Mouse (Mus musculus) brain, embryonic 18.5 days (tissue): Measurements from ENCODE around the gene Kcnk4.

Experiments used
- DNase-seq: peaks from one replicate; pipeline ENCODE4 v3.0.0-alpha.2; 2012; ENCODE audit warnings: low read depth, low spot score

Gene Kcnk4

DNA sequence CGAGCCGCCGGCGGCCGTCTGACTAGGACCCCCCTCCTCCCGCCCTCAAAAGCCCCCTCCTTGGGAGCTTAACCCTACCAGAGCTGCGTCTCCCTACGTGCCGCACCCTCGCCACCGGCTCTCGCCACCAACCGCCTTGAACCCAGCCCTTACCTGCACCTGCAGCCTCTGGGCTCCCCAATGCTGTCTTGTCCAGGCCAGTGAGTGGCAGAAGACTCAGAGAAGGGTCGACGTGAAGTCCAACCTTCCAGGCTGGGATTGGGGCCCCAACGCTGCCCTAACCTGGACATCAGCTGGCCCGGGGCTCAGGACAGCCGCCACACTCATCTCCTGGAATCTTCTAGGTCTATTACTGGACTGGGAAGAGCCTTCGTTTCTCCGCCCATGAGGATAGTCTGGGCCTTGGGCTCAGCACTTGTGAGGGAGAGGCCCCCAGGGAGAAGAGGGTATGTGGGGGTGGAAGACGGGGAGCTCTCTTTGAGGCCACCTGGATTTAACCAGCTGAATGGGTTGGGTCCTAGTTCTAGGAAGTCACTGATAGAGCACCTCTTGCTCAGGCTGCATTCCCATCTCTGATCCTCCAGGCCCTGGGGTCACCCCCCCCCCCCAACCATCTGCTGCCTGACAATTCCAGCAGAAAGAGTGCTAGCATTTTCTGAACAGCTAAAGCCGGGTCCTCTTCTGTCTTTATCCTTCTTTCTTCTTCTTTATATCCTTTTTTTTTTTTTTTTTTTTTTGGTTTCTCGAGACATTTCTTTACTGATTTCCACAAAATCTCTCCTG, at the start of gene Kcnk4:
Gene Kcnk4 (minus strand): TSS at position 321 of the 783 bp plus-strand sequence.
- no peak for DNase-seq

- DNase-seq = no peak
These were observed 49.3 kb upstream of the Kcnk4 start for GRCm38 (mm10) chr19:6983621-6984020.

GRCm38 (mm10) chr19:6981465-6981864, 47.1 kb upstream of the Kcnk4 start:
- no peak for DNase-seq

DNA sequence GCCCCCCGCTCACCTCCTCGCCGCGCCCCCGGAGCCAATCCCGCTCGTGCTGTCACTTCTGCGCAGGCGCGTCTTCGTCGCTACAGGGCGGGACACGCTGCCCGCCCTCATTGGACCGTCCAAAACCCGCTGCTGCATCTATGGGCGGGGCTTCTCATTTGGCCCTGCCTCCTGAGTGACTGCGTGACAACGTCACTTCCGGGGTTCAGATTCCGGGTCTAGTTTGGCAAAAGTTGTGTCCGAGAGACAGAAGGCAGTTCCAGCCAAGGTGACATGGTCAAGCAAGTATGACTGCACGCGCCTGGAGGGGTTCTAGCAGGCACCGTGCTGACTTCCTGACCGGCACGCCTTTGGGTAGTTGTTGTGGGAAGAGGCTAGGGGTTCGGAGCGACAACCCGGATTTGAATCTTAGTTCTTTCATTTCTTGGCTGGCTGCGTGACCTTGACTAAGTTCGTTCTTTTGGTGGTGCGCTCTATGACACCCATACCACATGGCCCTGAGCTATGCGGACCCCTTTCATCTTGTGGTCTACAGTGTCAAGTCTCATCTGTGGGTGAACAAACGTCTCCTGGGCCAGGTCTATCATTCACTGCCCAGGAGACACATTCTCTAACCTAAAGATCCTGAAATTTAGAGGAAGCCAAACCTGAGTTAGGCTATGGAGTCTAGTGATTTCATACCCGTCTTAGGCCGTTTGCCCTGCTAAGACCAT, 46.2 kb upstream of the Kcnk4 start, which contains the start of gene Fkbp2:
Gene Fkbp2 (minus strand): TSS at position 121 of the 713 bp plus-strand sequence.
- peak; percentile 97 for DNase-seq

DNA sequence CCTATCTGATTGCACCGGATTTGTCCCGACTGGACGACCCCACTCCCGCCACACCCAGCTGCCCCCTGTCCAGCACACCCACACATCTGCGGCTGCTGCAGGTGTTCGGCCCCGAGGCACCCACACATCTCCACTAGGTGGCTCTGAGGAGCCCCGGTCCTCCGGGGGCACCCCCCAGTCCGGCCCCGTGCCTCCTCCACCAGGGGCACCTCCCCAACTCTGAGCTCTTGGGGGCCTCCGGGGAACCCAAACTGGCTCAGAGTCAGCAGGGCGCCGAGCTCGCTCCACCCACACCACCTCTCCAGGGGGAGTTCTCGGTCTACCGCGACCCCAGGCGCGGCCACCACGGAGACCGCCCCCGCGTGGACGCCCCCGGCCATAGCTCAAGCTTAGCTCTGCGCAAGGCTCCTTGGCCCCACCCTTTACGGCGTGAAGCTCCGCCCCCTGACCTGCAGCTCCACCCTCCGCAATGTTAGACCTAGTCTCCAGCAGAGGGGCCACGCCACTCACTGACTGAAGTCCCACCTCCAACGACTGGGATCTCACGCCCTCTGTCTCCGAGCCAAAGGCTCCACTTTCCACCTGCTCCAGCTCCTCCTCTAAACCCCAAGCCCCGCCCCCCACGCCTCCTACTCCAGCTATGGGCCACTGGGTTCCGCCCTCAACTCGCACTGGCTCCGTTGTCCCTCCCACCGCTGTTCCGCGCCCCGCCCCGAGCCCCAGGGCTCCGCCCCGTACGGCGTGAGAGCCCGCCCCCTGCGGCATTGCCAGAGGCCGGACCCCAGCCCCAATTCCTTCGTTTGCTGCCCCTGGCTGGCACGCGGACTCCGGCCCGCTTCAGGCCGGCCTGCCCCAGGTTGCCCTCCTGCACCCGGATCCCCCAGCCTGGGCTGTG, 45.4 kb upstream of the Kcnk4 start:
- peak; percentile 96 for DNase-seq

DNA sequence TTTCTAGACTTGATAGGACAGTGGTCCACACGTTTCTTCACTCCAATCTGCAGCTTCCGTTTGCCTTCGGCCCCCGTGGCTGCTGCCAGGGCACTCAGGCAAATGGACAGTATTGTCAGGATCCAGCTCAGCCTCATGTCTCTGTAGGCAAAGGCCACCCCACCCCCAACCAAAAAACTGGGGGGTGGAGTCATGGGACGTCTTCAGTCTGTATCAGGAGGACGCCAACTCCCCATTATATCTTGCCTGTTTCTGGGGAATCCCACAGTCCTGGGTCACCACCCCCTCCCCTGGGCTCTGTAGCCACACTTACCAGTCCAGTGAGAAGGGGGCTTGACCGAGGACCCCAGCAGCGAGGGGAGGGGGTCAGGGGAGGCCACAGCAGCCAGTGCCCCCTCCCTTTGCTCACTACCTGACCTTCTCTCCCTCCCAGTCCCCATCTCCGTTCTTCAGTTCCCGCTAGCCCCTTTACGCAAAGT, 44.7 kb upstream of the Kcnk4 start:
- no peak for DNase-seq

- no peak for DNase-seq
These were observed 44.3 kb upstream of the Kcnk4 start for GRCm38 (mm10) chr19:6978639-6978974.

DNA sequence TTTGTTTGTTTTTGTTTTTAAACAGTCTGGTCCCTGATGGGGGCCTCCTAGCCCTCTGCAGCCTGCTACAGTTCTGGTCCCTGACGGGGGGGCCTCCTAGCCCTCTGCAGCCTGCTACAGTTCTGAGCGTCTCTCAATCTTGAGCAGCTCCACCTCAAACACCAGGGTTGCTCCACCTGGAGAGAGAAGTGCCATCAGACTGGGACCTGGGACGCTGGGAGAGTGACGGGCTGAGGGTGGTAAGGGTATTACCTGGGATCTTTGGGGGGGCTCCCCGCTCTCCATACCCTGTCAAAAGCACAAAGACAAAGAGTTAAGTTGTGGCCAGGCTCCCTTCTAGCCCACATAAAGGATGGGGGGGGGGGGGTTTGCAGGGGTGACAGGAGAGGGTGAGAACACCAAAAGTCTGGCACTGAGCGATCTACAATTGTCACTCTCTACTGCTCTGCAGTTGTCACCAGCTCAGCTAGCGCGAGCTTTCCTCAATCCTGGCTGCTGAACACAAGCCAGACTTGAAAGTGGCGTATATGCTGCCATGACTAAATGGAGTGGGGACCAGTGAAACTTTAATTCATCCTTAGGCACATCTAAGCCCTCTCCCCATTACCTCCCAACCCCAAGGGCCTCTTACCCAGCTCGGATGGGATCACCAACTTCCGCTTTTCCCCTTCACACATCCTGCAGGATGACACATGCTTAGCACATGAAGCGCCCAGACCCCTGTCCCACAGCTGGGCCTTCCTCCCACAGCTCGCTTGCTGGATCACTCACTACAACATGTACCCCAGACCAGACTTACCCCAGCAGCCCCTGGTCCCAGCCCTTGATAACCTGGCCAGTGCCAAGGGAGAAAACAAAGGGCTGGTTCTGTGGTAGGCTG, 43.7 kb upstream of the Kcnk4 start:
- DNase-seq = no peak

- DNase-seq = peak; percentile 62
These were observed 41.5 kb upstream of the Kcnk4 start, which contains the start of gene Plcb3 for GRCm38 (mm10) chr19:6975537-6976521. Gene Plcb3, minus strand, starts transcription at chr19:6976470.

DNA sequence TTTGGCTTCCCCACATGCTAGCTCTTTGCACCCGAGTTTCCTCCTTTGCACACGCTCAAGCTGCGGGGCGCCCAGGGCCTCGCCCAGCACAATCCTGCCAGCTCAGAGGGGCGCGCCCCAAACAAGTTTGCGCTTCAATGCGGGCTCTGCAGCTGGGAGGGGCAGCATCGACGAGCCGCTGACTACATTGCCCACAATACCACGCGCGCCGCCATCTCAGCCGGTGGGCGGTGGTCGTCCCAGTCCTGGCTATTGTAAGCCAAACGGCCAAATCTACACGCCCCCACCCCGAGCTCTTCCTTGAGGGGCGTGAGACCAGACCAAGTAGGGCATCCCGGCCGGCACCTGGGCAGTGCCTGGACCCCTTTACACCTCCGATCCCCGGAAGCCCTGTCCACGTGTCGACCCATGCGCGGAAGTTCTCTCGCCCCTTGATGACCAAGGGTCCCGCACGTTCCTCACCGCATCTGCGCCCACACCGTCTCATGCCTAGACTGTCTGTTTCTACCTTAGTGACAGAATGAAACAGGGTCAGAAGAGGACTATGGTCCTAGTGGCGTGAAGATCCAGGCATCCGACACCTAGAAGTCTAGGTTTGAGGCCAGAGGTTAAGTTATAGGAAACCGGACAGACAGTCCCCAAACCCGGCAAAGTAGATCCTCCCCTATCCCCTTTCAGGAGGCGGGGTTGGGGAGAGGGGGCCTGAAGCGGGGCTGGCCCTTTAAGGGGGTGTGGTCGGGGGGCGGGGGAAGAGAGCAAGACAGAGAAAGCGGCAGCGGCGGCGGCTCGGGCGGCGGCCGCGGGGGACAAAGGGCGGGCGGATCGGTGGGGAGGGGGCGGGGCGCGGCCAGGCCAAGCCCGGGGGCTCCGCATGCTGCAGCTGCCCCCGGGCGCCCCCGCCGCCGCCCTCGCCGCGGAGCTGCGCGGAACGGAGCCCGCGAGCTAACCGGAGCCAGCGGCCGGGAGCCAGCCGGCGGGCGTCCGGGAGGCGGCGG, 40.2 kb upstream of the Kcnk4 start, which contains the start of gene Ppp1r14b:
Gene Ppp1r14b (plus strand): TSS at position 758 of the 995 bp plus-strand sequence.
- no peak for DNase-seq

DNA sequence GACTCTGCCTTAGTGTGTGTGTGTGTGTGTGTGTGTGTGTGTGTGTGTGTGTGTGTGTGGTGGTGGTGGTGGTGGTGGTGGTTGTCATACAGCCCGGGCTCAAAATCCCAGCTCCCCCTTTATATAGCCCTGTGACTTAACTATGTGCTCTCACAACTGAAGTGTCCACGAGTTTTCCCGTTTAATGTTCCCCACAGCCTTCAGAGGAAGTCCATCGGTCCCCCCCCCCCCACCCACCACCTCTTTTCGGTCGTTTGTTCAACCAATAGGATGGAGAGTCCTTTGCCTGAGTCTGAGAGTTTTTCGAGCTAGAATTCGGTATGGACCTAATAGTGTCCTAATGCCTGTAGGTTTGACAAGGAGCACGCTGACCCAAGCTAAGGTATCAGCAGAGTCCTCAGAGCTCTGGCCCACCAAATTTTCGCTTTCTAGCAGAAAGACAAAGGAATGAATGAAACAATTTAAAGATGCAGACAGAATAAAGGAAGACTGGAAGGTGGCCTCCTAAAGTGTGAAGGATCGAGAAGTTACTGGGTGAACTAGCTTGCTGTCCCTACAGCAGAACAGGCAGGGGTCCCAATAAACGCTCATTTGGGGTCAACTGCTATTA, 39.4 kb upstream of the Kcnk4 start:
- no peak for DNase-seq

- DNase-seq = no peak
These were observed 38.1 kb upstream of the Kcnk4 start for GRCm38 (mm10) chr19:6972247-6972917.

DNA sequence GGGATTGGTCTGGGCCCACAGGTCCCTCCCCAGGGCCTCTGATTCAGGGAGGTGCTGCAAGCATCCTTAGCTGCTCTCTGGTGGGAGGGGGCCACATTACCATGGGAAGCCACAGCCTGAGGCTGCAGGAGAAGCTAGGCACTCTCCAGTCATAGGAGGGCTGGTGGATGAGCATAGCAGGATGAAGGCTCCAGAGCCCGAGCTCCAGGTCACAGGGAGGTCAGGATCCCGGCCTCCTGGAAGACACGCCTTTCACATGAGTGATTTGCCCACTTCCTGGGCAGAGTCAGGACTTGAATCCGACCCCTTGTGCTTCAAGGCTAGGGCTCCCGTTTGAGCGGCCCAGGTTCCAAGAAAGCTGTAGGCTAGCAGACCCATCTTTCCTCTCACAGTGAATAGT, 37.3 kb upstream of the Kcnk4 start:
- DNase-seq = no peak

- no peak for DNase-seq
These were observed 36.3 kb upstream of the Kcnk4 start for GRCm38 (mm10) chr19:6970460-6971085.

- DNase-seq = no peak
These were observed 35.5 kb upstream of the Kcnk4 start for GRCm38 (mm10) chr19:6969665-6970381.

GRCm38 (mm10) chr19:6969291-6969664, 35.0 kb upstream of the Kcnk4 start:
- no peak for DNase-seq
